Mouse (Mus musculus) stomach, postnatal 0 days (tissue): ENCODE results near the gene Rfx8.

Experiments used
- CTCF ChIP-seq: IDR thresholded peaks from 2 replicates; pipeline ENCODE4 v1.5.1; 2016; ENCODE audit warnings: antibody characterized with exemption, low read depth, mild to moderate bottlenecking, moderate library complexity
- EP300 ChIP-seq: optimal IDR thresholded peaks from 2 replicates; pipeline ENCODE3; 2016; ENCODE audit warnings: antibody characterized with exemption

GRCm38 (mm10) chr1:39663050-39663449 is 57.7 kb downstream of the Rfx8 start:
- TF ChIP-seq CTCF (no peak), EP300 (no peak)
